Mouse (Mus musculus): ENCODE results near the gene Tmem245.

- peak; percentile 46 for TF ChIP-seq CTCF (IDR thresholded peaks at IDR 0.05)
- no peak for TF ChIP-seq EP300 (IDR thresholded peaks at IDR 0.05)
Measured at GRCm38 (mm10) chr4:56850724-56851123, 96.5 kb downstream of the Tmem245 start.

All from lung, postnatal 0 days (tissue).